Mouse (Mus musculus) A20 (cell line): ENCODE results near the gene Olfr702.

Source experiments
- DNase-seq: peaks from one replicate; pipeline ENCODE4 v3.0.0-alpha.2; 2011; ENCODE audit warnings: low read depth, low spot score

The Olfr702 gene

GRCm38 (mm10) chr7:106833793-106834192 lies at the start of gene Olfr702:
Olfr702 (minus strand) TSS chr7:106833893.
- no peak for DNase-seq

GRCm38 (mm10) chr7:106876791-106877190 lies 43.1 kb upstream of the Olfr702 start, which contains the start of gene Olfr705:
Olfr705 (minus strand) TSS chr7:106876891.
- DNase-seq, result no peak

- no peak for DNase-seq
Observed at GRCm38 (mm10) chr7:106862885-106863284, 29.2 kb upstream of the Olfr702 start, which contains the start of gene Olfr704. Olfr704 (plus strand) TSS chr7:106863185.

- DNase-seq, result no peak
Observed at GRCm38 (mm10) chr7:106843060-106843459, 9.4 kb upstream of the Olfr702 start, which contains the start of gene Olfr703. Olfr703 (plus strand) TSS chr7:106843360.

- no peak for DNase-seq
Observed at GRCm38 (mm10) chr7:106818414-106818813, 15.3 kb downstream of the Olfr702 start.

- DNase-seq, result no peak
Observed at GRCm38 (mm10) chr7:106815775-106816174, 17.9 kb downstream of the Olfr702 start.

GRCm38 (mm10) chr7:106813829-106814228 lies 19.9 kb downstream of the Olfr702 start, which contains the start of gene Olfr701:
Olfr701 (plus strand) TSS chr7:106814129.
- DNase-seq, result no peak

- no peak for DNase-seq
Observed at GRCm38 (mm10) chr7:106808734-106809133, 25.0 kb downstream of the Olfr702 start, which contains the start of gene Olfr700. Olfr700 (minus strand) TSS chr7:106808834.

- no peak for DNase-seq
Observed at GRCm38 (mm10) chr7:106793098-106793497, 40.6 kb downstream of the Olfr702 start, which contains the start of gene Olfr699. Olfr699 (minus strand) TSS chr7:106793198.

- DNase-seq, result no peak
Observed at GRCm38 (mm10) chr7:106788330-106788729, 45.4 kb downstream of the Olfr702 start.
